Mouse (Mus musculus) heart, adult 2 months (tissue): ENCODE results near the gene Dytn. TPM values are rescaled to one million over a fixed set of nuclear protein-coding genes. Genes with fewer than 3 reads are reported as not detected.
"Not testable (repeated sequence)": the region's sequence is repeated elsewhere in the genome, so short reads cannot be mapped to it uniquely, and the experiment has no call there.

Experiments
- DNase-seq, 2 experiments: peaks; one replicate each; pipeline ENCODE4 v3.0.0; 2021
- H3K27ac ChIP-seq: fragments of 200-600 bp; 2 replicates; pipeline ENCODE4 v1.8.1; 2022
- H3K27me3 ChIP-seq: fragments of 200-500 bp; 2 replicates; pipeline ENCODE4 v1.6.1; 2012; ENCODE audit warnings: mild to moderate bottlenecking, low read length, inconsistent platforms, mixed read lengths; ENCODE audit not compliant: control insufficient read depth, insufficient read depth
- H3K36me3 ChIP-seq: fragments of 200-500 bp; 2 replicates; pipeline ENCODE4 v1.6.1; 2012; ENCODE audit warnings: low read length, inconsistent platforms; ENCODE audit not compliant: control insufficient read depth, insufficient read depth
- H3K4me1 ChIP-seq: fragments of 200-500 bp; 2 replicates; pipeline ENCODE4 v1.6.1; 2011; ENCODE audit warnings: low read length; ENCODE audit not compliant: control insufficient read depth, insufficient read depth
- H3K4me3 ChIP-seq: fragments of 200-600 bp; 2 replicates; pipeline ENCODE4 v1.8.1; 2022
- H3K79me2 ChIP-seq: fragments of 200-500 bp; replicated peaks from 2 replicates; pipeline ENCODE4 v1.6.1; 2012; ENCODE audit warnings: mild to moderate bottlenecking, inconsistent platforms, low read length, moderate library complexity, mixed read lengths; ENCODE audit not compliant: control insufficient read depth, insufficient read depth
- H3K9ac ChIP-seq: fragments of 200-500 bp; 2 replicates; pipeline ENCODE4 v1.6.1; 2012; ENCODE audit warnings: low read depth, mild to moderate bottlenecking, control low read depth, inconsistent platforms, low read length, mixed read lengths
- CTCF ChIP-seq: fragments of 200-600 bp; IDR thresholded peaks from 2 replicates; pipeline ENCODE4 v1.8.1; 2022; ENCODE audit warnings: antibody characterized with exemption, mild to moderate bottlenecking, moderate library complexity
- EP300 ChIP-seq: fragments of 200-500 bp; IDR thresholded peaks from 2 replicates; pipeline ENCODE4 v1.6.1; 2011; ENCODE audit warnings: low read depth, low read length, control low read depth; ENCODE audit not compliant: insufficient read depth
- POLR2A ChIP-seq: fragments of 200-500 bp; IDR thresholded peaks from 2 replicates; pipeline ENCODE4 v1.6.1; 2011; ENCODE audit warnings: mild to moderate bottlenecking, low read depth, low read length, control low read depth; ENCODE audit not compliant: insufficient read depth
- WGBS: fragments of 180-500 bp; shearing (Covaris S2); methylation state at CpG from one replicate; pipeline ENCODE4 v1.1.7; 2018; 5-methylcytosine and 5-hydroxymethylcytosine counted together
- intact Hi-C: fragments of 180-260 bp; cut with DNase I; formaldehyde crosslinking; loops from one replicate; pipeline ENCODE4 v1.15.1; 2025
- polyA plus RNA-seq: library from polyadenylated mRNA; depleted of rRNA; stranded (reverse); fragments of >200 nt; gene quantifications from 2 replicates; pipeline ENCODE4 v1.2.3, GENCODE M21; 2012
- total RNA-seq, 2 experiments: library from RNA; stranded (reverse); gene quantifications; 2 replicates each; pipeline ENCODE4 v1.2.3; 2021

Dytn gene
- total and polyA plus RNA-seq, 3 experiments: not detected

DNA sequence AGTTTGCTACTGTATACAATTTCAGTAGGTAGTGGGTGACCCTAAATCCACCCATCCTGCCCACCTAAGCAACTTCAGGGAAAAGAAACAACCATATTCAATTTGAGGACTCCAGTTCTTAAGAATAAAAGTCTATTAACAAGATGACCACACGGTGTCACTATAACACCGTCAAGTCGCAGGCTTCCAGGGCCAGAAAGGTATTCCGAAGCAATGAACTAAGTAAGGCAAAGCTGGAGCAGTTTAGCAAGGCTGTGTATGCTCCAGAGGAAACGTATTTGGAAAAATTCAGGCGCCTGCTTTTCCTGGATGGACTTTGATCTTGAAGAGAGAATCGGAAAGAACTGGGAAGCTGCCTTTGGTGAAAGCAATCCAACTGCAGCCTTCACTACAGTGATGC is 27.1 kb downstream of the Dytn start:
- Histone ChIP-seq H3K36me3 (no peaks in the 10 kb centered on the region), H3K79me2 (no peaks in the 10 kb centered on the region), H3K27ac (no peak overlapping the region), H3K27me3 (no peaks in the 10 kb centered on the region), H3K4me1 (no peaks in the 10 kb centered on the region), H3K9ac (no peak overlapping the region), H3K4me3 (no peak overlapping the region)
- no peak for TF ChIP-seq POLR2A
- TF ChIP-seq CTCF: peak; percentile 83
- no peak for TF ChIP-seq EP300
- intact Hi-C loops: loop anchor here (2.0 to 5.0 kb wide), 4 partner anchors 293 to 1353 kb away; no protein-coding TSS in a partner anchor
- WGBS: under 1% methylated on average over 7 of the region's 7 CpGs
- peak in 1 of 2 experiments; percentile 9 for DNase-seq

DNA sequence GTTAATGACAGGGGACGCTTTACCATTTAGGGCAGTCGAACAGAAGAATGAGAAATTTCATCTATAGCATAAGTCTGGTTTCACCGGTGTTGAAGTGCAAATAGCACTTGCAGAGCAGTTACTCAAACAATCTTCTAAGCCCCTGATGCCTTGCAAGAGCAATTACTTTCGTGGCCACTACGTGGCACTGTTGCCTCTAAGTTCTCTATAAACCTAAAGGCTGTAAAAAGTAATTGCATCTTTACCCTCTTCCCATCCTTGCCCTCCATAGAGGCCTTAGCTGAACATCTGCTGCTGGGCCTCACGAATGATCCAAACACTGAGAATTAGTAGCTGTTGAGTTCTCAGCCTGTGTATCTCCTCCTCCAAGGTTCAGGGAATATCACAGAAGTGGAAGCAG is 28.7 kb downstream of the Dytn start:
- H3K4me1 ChIP-seq: no peaks in the 10 kb centered on the region
- H3K27me3 ChIP-seq: no peaks in the 10 kb centered on the region
- TF ChIP-seq POLR2A: no peak
- TF ChIP-seq CTCF: peak; percentile 88
- TF ChIP-seq EP300: no peak
- H3K79me2 ChIP-seq: no peaks in the 10 kb centered on the region
- 12% methylated on average over 6 of the region's 6 CpGs for WGBS
- H3K9ac ChIP-seq: no peak overlapping the region
- no peak overlapping the region for H3K27ac ChIP-seq
- DNase-seq: peak; percentile 27 to 61
- no peaks in the 10 kb centered on the region for H3K36me3 ChIP-seq
- H3K4me3 ChIP-seq: no peak overlapping the region
- intact Hi-C loops: loop anchor here (2.0 to 5.0 kb wide), 4 partner anchors 294 to 1354 kb away; no protein-coding TSS in a partner anchor

DNA sequence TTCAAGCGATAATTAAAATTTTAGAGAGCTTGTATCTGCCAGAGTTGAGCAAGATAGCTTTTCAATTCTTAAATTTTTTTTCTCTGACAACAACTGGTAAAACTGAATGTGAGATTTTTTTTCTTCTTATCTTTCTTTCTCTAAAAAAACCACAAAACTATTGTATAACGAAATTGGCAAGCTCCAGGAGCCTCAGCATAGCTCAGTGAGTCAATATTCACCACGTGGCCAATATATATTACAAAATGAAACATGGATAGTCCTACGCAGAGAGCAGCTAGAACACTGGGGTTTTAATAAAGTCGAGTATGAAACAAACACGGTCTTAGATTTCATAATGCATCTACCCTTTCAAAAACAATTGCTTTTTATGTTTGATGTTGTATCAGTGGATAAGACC is 46.8 kb downstream of the Dytn start:
- Histone ChIP-seq H3K27ac (no peak overlapping the region), H3K9ac (no peak overlapping the region), H3K27me3 (no peaks in the 10 kb centered on the region; the same call in 1 of the 2 replicates), H3K4me1 (no peaks in the 10 kb centered on the region), H3K79me2 (no peaks in the 10 kb centered on the region), H3K36me3 (no peaks in the 10 kb centered on the region), H3K4me3 (no peak overlapping the region)
- TF ChIP-seq CTCF (no peak), POLR2A (no peak), EP300 (no peak)
- no peak for DNase-seq
- intact Hi-C loops: no loop called here
- WGBS: 61% methylated on average over 6 of the region's 6 CpGs

DNA sequence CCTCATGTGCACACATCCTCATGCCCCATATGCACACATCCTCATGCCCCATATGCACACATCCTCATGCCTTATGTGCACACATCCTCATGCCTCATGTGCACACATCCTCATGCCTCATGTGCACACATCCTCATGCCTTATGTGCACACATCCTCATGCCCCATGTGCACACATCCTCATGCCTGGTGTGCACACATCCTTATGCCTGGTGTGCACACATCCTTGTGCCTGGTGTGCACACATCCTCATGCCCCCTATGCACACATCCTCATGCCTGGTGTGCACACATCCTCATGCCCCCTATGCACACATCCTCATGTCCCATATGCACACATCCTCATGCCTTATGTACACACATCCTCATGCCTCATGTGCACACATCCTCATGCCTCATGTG is 56.3 kb downstream of the Dytn start:
- intact Hi-C loops: not testable (repeated sequence)

DNA sequence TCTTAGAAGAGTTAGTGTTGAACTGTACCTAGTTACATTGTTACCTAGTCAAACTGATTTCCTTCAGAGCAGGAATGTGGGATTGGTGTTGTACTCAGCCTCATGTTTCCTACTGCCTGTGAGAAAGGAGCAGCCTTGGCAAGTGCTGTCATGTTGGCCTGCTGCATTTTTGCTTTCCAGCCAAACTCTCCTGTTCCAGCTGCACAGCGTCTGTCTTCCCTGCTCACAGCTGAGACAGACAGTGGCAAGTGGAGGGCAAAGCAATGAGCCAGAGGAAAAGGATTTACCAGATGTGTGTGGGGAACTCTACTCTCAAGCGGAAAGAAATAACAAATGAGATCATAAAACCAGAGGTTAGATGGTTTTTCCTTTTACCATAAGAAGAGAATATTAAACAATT is 58.5 kb downstream of the Dytn start:
- 30% methylated on average over 2 of the region's 2 CpGs for WGBS
- no peak overlapping the region for H3K9ac ChIP-seq
- no peak overlapping the region for H3K4me3 ChIP-seq
- intact Hi-C loops: no loop called here
- H3K4me1 ChIP-seq: peaks cover 1% of the 10 kb centered on the region; the same call in 1 of the 2 replicates
- H3K79me2 ChIP-seq: no peaks in the 10 kb centered on the region
- no peaks in the 10 kb centered on the region for H3K36me3 ChIP-seq
- peak; percentile 14 to 26 for DNase-seq
- H3K27ac ChIP-seq: no peak overlapping the region
- H3K27me3 ChIP-seq: no peaks in the 10 kb centered on the region
- TF ChIP-seq CTCF (no peak), POLR2A (no peak), EP300 (no peak)

More for the DNA sequence above, 56.3 kb downstream of the Dytn start:
- H3K9ac ChIP-seq, H3K27me3 ChIP-seq, H3K79me2 ChIP-seq, H3K4me3 ChIP-seq, H3K36me3 ChIP-seq, H3K27ac ChIP-seq, H3K4me1 ChIP-seq, DNase-seq: not testable (repeated sequence)

DNA sequence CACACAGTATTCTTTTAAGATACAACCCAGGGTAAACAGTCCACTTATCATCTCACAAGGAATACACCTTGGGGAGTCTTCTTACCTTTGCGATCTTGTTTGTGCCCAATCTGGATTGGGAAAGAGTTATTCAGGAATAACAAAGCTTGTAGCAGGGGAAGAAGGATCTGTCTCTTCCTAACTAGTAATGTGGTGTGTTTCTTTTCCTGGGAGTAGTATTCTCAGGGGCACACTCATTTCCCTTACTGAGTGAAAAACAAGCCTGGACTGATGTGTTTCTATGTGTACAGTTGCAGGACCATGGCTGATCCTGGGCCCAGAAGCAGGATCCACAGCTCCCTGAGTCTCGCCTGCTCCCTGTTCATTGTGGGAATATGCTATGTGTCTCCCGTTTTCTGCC is 71.1 kb downstream of the Dytn start, which contains the start of gene Gm39653:
TSS of gene Gm39653 (plus strand) at position 301 of the 400 bp plus-strand sequence.
- 68% methylated on average over 3 of the region's 3 CpGs for WGBS
- Histone ChIP-seq H3K36me3 (no peaks in the 10 kb centered on the region), H3K4me1 (no peaks in the 10 kb centered on the region), H3K27me3 (no peaks in the 10 kb centered on the region), H3K27ac (no peak within 1 kb of the TSS), H3K4me3 (no peak within 1 kb of the TSS), H3K9ac (no peak within 1 kb of the TSS), H3K79me2 (no peaks in the 10 kb centered on the region)
- no peak for TF ChIP-seq POLR2A
- TF ChIP-seq CTCF: no peak
- TF ChIP-seq EP300: no peak
- DNase-seq: no peak
- intact Hi-C loops: no loop called here
